Mouse (Mus musculus) ES-E14 (cell line): Measurements from ENCODE around the gene Irf2bpl. TPM values are rescaled to one million over a fixed set of nuclear protein-coding genes. Genes with fewer than 3 reads are reported as not detected.

Experiments used
- DNase-seq: peaks from one replicate; pipeline ENCODE4 v3.0.0-alpha.2; 2013; ENCODE audit warnings: low read depth, low spot score
- H3K27ac ChIP-seq: 2 replicates; pipeline ENCODE4 v1.5.1; 2012; ENCODE audit warnings: low read depth, mild to moderate bottlenecking, low read length, moderate library complexity, mixed read lengths; ENCODE audit not compliant: poor library complexity, insufficient read depth, severe bottlenecking
- H3K36me3 ChIP-seq: 2 replicates; pipeline ENCODE4 v1.6.1; 2012; ENCODE audit warnings: mild to moderate bottlenecking, low read length, moderate library complexity, mixed read lengths; ENCODE audit not compliant: control insufficient read depth, poor library complexity, insufficient read depth, severe bottlenecking
- H3K4me1 ChIP-seq, 2 experiments: fragments of 150-350 bp in 1 of 2; sonication (generic) in 1 of 2; 2 replicates each; pipeline ENCODE4 v1.6.1; 2012; ENCODE audit warnings: low read length in 2 of 2, mild to moderate bottlenecking in 1 of 2, mixed read lengths in 1 of 2; ENCODE audit not compliant: control insufficient read depth in 2 of 2, insufficient read depth in 2 of 2, poor library complexity in 1 of 2
- H3K4me3 ChIP-seq, 2 experiments: fragments of 150-350 bp in 1 of 2; sonication (generic) in 1 of 2; 2 replicates each; pipeline ENCODE4 v1.5.1; 2012; ENCODE audit warnings: low read length in 2 of 2, low read depth in 1 of 2, mild to moderate bottlenecking in 1 of 2, mixed read lengths in 1 of 2; ENCODE audit not compliant: insufficient read depth in 1 of 2, poor library complexity in 1 of 2, severe bottlenecking in 1 of 2
- H3K9ac ChIP-seq: 2 replicates; pipeline ENCODE4 v1.6.1; 2012; ENCODE audit warnings: low read depth, mild to moderate bottlenecking, low read length, mixed read lengths; ENCODE audit not compliant: poor library complexity, insufficient read depth, severe bottlenecking
- H3K9me3 ChIP-seq: fragments of 150-350 bp; sonication (generic); 2 replicates; pipeline ENCODE4 v1.6.1; 2012; ENCODE audit warnings: low read depth, mild to moderate bottlenecking, low read length; ENCODE audit not compliant: control insufficient read depth, insufficient read depth
- CHD2 ChIP-seq: IDR thresholded peaks from 2 replicates; pipeline ENCODE4 v1.6.1; 2014; ENCODE audit warnings: mild to moderate bottlenecking, low read depth, low read length, inconsistent platforms
- HCFC1 ChIP-seq: IDR thresholded peaks from 2 replicates; pipeline ENCODE4 v1.6.1; 2012; ENCODE audit warnings: low read length, inconsistent platforms, borderline replicate concordance; ENCODE audit not compliant: insufficient read depth
- MAFK ChIP-seq: IDR thresholded peaks from 2 replicates; pipeline ENCODE4 v1.6.1; 2014; ENCODE audit warnings: mild to moderate bottlenecking, low read depth, low read length, inconsistent platforms; ENCODE audit not compliant: insufficient read depth
- ZC3H11A ChIP-seq: IDR thresholded peaks from 2 replicates; pipeline ENCODE4 v1.6.1; 2012; ENCODE audit warnings: low read depth, mild to moderate bottlenecking, inconsistent platforms, low read length, borderline replicate concordance
- ZNF384 ChIP-seq: IDR thresholded peaks from 2 replicates; pipeline ENCODE4 v1.6.1; 2012; ENCODE audit warnings: low read depth, low read length, inconsistent platforms
- in situ Hi-C, 2 experiments: fragments of 600-800 bp; cut with MboI; formaldehyde crosslinking; loops; one replicate each; pipeline ENCODE4 v1.15.1; 2025; ENCODE audit warnings: low sequenced_read_pairs in 2 of 2, inconsistent platforms in 1 of 2; ENCODE audit not compliant: unreplicated experiment in 2 of 2
- total RNA-seq: library from RNA; depleted of rRNA; stranded (reverse); fragments of 300-350 nt; gene quantifications from 2 replicates; pipeline ENCODE4 v1.2.3, GENCODE M21; 2012

The Irf2bpl gene
- total RNA-seq, 1 experiment = 43.2 TPM

DNA sequence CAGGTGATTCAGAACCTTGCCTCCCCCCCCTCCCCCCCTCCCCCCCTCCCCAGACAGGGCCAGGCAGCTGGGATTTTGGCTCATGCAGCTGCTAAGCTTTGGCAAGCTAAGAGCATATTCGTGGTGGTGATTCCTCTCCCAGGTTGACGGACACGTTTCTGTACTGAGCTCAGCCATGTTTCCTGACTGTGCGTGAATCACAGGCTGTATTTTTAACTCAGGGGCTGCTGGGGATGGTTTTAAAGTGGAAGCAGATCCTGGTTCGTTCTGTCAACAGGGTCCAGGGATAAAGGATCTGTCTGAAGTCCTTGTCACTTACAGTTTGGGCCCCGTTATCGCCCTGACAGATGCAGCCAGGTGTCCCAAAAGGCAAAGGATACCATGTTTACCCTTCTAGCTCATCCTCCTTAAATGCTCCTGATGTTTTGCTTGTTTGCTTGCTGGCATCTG is 11.9 kb upstream of the Irf2bpl start:
- no peaks in the 10 kb centered on the region for H3K9me3 ChIP-seq
- H3K4me3 ChIP-seq = no peak overlapping the region
- TF ChIP-seq ZC3H11A (no peak), MAFK (no peak), HCFC1 (no peak), ZNF384 (no peak), CHD2 (no peak)
- no peak for DNase-seq
- no peaks in the 10 kb centered on the region for H3K36me3 ChIP-seq
- peak overlapping the region; percentile 65 for H3K9ac ChIP-seq
- H3K4me1 ChIP-seq = peaks cover 23 to 43% of the 10 kb centered on the region in 2 experiments
- H3K27ac ChIP-seq = peak overlapping the region; percentile 38; the same call in 1 of the 2 replicates
- in situ Hi-C loops = no loop called here

DNA sequence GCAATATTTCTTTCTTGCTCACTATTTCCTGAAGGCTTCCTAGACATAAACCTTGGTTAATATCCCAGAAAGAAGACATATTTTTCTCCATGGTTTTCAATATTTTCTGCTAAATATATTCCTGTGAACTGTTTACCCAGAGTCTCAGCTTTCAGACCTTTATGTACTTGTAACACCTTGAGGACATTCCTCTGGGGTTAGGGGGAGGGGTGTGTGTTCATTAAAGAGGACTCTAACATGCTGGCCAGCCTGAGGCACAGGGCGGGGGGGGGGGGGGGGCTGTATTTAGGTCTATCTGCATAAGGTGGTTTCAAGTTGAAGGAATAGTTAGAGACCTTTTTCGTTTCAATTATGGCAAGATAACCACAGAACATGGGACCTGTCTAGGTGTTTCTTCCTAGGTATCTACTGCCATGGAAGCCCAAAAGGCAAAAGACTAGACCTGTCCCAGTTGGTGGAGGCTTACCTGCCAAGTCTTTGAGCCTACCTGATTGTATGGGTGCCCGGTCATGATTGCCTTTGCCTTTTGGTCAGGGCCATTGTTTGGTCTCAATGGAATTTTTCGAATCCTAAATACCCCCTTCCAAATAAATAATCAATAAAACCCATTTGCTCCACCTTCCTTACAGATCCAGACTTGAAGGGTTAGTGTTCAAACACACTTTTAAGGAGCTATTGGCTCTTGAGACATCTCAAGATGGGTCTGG is 11.3 kb upstream of the Irf2bpl start:
- TF ChIP-seq ZC3H11A = no peak
- no peak for TF ChIP-seq HCFC1
- TF ChIP-seq CHD2 = no peak
- TF ChIP-seq ZNF384 = no peak
- TF ChIP-seq MAFK = no peak
- Histone ChIP-seq H3K4me3 (no peak overlapping the region), H3K36me3 (no peaks in the 10 kb centered on the region), H3K9me3 (no peaks in the 10 kb centered on the region), H3K4me1 (peaks cover 23 to 44% of the 10 kb centered on the region in 2 experiments), H3K9ac (no peak overlapping the region), H3K27ac (peak overlapping the region; percentile 60; the same call in 1 of the 2 replicates)
- no peak for DNase-seq
- in situ Hi-C loops = no loop called here

DNA sequence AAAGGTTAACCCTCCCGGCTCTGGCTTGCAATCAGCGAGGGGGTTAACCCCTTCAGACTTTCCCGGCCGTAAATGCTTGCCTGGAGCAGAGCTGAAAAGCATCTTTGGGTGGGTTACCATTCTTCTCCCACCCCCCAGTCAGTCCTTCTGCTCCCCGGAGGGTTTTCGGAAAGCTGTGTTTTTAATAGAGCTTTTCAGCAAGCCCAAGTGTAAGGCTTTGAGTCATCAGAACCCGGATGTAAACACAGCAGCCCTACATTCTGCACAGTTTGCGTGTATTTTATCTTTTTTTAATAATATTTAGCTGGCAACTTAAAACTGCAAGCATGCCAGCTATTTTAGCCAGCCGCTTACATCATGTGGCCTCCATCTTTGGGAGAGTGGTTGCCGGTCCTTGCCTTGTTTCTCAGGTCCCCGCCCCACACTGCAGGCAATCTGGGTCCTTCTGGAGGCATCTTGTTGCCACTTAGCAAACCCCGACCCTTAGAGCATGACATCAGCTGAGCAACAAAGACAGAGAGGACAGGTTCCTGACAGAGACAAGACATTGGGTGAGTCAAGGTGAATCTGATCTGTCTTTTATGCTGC is 10.3 kb upstream of the Irf2bpl start:
- H3K36me3 ChIP-seq = no peaks in the 10 kb centered on the region
- peak overlapping the region; percentile 57 to 73 for H3K4me3 ChIP-seq
- H3K9ac ChIP-seq = peak overlapping the region; percentile 58
- no peak for DNase-seq
- TF ChIP-seq ZNF384 = no peak
- no peak for TF ChIP-seq ZC3H11A
- no peak for TF ChIP-seq HCFC1
- TF ChIP-seq MAFK = no peak
- no peak for TF ChIP-seq CHD2
- H3K4me1 ChIP-seq = peaks cover 24 to 39% of the 10 kb centered on the region in 2 experiments
- in situ Hi-C loops = no loop called here
- H3K9me3 ChIP-seq = no peaks in the 10 kb centered on the region
- H3K27ac ChIP-seq = peak overlapping the region; percentile 78

DNA sequence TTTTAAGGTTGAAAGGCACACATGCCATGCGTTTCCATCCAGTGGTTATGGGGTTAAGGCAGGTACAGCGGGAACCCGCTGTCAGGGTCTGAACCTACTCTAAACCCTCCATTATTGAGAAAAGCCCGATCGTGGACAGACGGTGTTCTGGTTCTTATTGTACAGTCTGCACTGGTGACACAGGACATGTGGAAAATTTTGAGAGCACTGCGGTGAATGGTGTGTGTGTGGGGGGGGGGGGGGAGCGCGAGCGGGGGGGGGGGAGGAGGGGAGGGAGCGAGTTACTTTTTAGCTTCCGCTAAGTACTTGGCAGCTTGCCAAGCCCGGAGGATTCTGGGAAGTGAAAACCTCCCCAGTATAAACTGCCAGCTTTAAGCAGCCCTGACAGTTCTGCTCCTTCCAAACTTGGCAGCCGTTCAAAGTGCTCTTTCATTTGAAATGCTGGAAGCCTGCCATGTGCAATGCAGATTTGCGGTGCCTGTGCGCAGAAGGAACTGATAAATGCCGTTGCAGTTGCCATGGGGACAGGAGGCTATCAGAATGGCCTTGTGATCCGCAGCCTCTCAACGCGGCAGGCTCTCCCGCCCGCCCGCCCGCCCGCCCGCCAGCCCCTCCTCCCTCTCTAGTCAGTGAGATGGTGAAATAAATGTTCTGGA is 9.7 kb upstream of the Irf2bpl start:
- Histone ChIP-seq H3K36me3 (no peaks in the 10 kb centered on the region), H3K9me3 (no peaks in the 10 kb centered on the region), H3K9ac (peak overlapping the region; percentile 70), H3K27ac (peak overlapping the region; percentile 78), H3K4me3 (peak overlapping the region; percentile 57 to 73), H3K4me1 (peaks cover 27 to 42% of the 10 kb centered on the region in 2 experiments)
- no peak for DNase-seq
- no peak for TF ChIP-seq MAFK
- TF ChIP-seq HCFC1 = no peak
- in situ Hi-C loops = no loop called here
